Mouse (Mus musculus) lung, adult 2 months (tissue): ENCODE data around the gene Mthfr.

Experiments
- CTCF ChIP-seq: fragments of 200-500 bp; IDR thresholded peaks from 2 replicates; pipeline ENCODE4 v1.5.1; 2011; ENCODE audit warnings: mild to moderate bottlenecking, low read length, control low read depth; ENCODE audit not compliant: insufficient read depth
- POLR2A ChIP-seq: fragments of 200-500 bp; IDR thresholded peaks from 2 replicates; pipeline ENCODE4 v1.6.1; 2011; ENCODE audit warnings: low read depth, mild to moderate bottlenecking, control low read depth, low read length, borderline replicate concordance; ENCODE audit errors: extremely low read depth

DNA sequence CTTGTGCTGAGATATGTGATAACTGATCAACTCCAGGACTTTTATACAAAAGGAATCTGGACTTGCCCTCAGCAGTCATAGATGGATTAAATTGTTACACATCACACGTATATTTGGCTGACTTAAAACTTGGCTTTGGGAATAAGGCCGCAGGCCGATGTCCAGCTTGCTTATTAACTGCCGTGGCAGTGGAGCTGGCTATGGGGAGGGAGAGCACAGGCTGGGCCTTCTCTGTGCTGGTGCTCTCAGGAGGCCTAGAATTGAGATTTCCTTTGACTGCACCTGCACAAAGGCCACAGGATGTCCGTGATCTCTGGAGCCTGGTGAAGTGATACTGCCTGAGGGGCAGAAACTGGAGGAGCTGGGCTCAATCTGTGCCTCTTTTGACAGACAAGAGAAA, 8.4 kb upstream of the Mthfr start:
- TF ChIP-seq POLR2A: no peak
- no peak for TF ChIP-seq CTCF
